Mouse (Mus musculus) thymus, adult 2 months (tissue): ENCODE data around the gene Ptpn1.

Source experiments
- CTCF ChIP-seq: fragments of 200-500 bp; IDR thresholded peaks from 2 replicates; pipeline ENCODE4 v1.5.1; 2012; ENCODE audit warnings: mild to moderate bottlenecking, control low read depth, low read length, moderate library complexity, borderline replicate concordance; ENCODE audit not compliant: control insufficient read depth, poor library complexity, insufficient read depth; ENCODE audit errors: extremely low read depth
- POLR2A ChIP-seq: fragments of 200-500 bp; IDR thresholded peaks from 2 replicates; pipeline ENCODE4 v1.6.1; 2012; ENCODE audit warnings: mild to moderate bottlenecking, low read length, control low read depth, moderate library complexity; ENCODE audit not compliant: control insufficient read depth, poor library complexity, insufficient read depth; ENCODE audit errors: extremely low read depth

DNA sequence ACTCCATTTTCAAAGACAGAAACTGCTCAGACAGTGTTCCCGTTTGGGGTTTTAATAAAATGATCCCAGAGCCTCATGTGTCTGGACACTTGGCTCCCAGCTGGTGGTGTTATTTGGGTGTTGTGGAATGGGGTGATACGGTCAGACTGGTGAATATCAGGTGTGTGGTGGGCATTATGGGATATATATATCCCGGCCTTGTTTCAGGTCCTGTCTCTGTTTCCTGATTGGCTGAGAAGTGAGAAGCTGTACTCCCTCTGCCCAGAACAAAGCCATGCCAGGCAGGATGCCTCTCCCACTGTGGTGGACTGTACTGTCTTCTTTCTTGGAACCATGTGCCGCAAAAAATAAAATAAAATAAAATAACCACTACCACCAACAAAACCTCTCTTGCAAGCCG is 7.8 kb upstream of the Ptpn1 start:
- TF ChIP-seq CTCF = no peak
- TF ChIP-seq POLR2A = no peak
